Mouse (Mus musculus) left cerebral cortex, postnatal 25 days (tissue): ENCODE results near the gene Fkbp15. TPM values are rescaled to one million over a fixed set of nuclear protein-coding genes. Genes with fewer than 3 reads are reported as not detected.
"Not testable (repeated sequence)": the region's sequence is repeated elsewhere in the genome, so short reads cannot be mapped to it uniquely, and the experiment has no call there.

Experiments used
- DNase-seq, 2 experiments: peaks; one replicate each; pipeline ENCODE4 v3.0.0; 2022; ENCODE audit warnings: low spot score in 2 of 2, mixed read lengths in 1 of 2
- intact Hi-C: fragments of 180-260 bp; cut with DNase I; formaldehyde crosslinking; loops from one replicate; pipeline ENCODE4 v1.15.1; 2025
- total RNA-seq, 2 experiments: library from RNA; stranded (reverse); gene quantifications; 2 replicates each; pipeline ENCODE4 v1.2.3; 2021

Gene Fkbp15
- total RNA-seq, 2 experiments from 2014 or later: 33.1 to 35.9 TPM

- no peak for DNase-seq
- intact Hi-C loops: no loop called here
Observed at GRCm38 (mm10) chr4:62290816-62291505, 69.4 kb downstream of the Fkbp15 start.

- no peak for DNase-seq
- intact Hi-C loops: no loop called here
Observed at GRCm38 (mm10) chr4:62289226-62289625, 71.1 kb downstream of the Fkbp15 start.

- intact Hi-C loops: no loop called here
Observed at GRCm38 (mm10) chr4:62286992-62287900, 73.1 kb downstream of the Fkbp15 start.

GRCm38 (mm10) chr4:62286257-62286991 is 73.9 kb downstream of the Fkbp15 start:
- DNase-seq: peak; percentile 87
- intact Hi-C loops: no loop called here

More at GRCm38 (mm10) chr4:62286992-62287900, 73.1 kb downstream of the Fkbp15 start:
- DNase-seq: no peak

GRCm38 (mm10) chr4:62285576-62285975 is 74.8 kb downstream of the Fkbp15 start:
- intact Hi-C loops: no loop called here
- DNase-seq: no peak

GRCm38 (mm10) chr4:62282969-62283368 is 77.4 kb downstream of the Fkbp15 start:
- DNase-seq: no peak
- intact Hi-C loops: no loop called here

GRCm38 (mm10) chr4:62281319-62281718 is 79.0 kb downstream of the Fkbp15 start:
- intact Hi-C loops: no loop called here
- no peak for DNase-seq

- intact Hi-C loops: no loop called here
- no peak for DNase-seq
Observed at GRCm38 (mm10) chr4:62278081-62278480, 82.3 kb downstream of the Fkbp15 start.

- no peak for DNase-seq
- intact Hi-C loops: no loop called here
Observed at GRCm38 (mm10) chr4:62277222-62277621, 83.1 kb downstream of the Fkbp15 start.

GRCm38 (mm10) chr4:62276642-62277041 is 83.7 kb downstream of the Fkbp15 start:
- intact Hi-C loops: no loop called here

GRCm38 (mm10) chr4:62274841-62275536 is 85.4 kb downstream of the Fkbp15 start:
- peak in 1 of 2 experiments; percentile 33 for DNase-seq
- intact Hi-C loops: no loop called here

More at GRCm38 (mm10) chr4:62276642-62277041, 83.7 kb downstream of the Fkbp15 start:
- DNase-seq: no peak

GRCm38 (mm10) chr4:62273916-62274315 is 86.4 kb downstream of the Fkbp15 start:
- intact Hi-C loops: no loop called here
- no peak for DNase-seq

- no peak for DNase-seq
- intact Hi-C loops: no loop called here
Observed at GRCm38 (mm10) chr4:62272696-62273095, 87.7 kb downstream of the Fkbp15 start.

GRCm38 (mm10) chr4:62267101-62267500 is 93.2 kb downstream of the Fkbp15 start:
- intact Hi-C loops: loop anchor here (10.0 kb wide), 1 partner anchor 132 kb away; no protein-coding TSS in a partner anchor
- DNase-seq: no peak

- intact Hi-C loops: loop anchor here (10.0 kb wide), 1 partner anchor 131 kb away; no protein-coding TSS in a partner anchor
- not testable (repeated sequence) for DNase-seq
Observed at GRCm38 (mm10) chr4:62266016-62266415, 94.3 kb downstream of the Fkbp15 start.

- DNase-seq: no peak
- intact Hi-C loops: loop anchor here (10.0 kb wide), 1 partner anchor 130 kb away; no protein-coding TSS in a partner anchor
Observed at GRCm38 (mm10) chr4:62265154-62265836, 95.1 kb downstream of the Fkbp15 start.

GRCm38 (mm10) chr4:62263133-62263844 is 97.1 kb downstream of the Fkbp15 start:
- DNase-seq: peak; percentile 16 to 20
- intact Hi-C loops: loop anchor here (1.0 to 10.0 kb wide), 2 partner anchors 54 to 128 kb away; no protein-coding TSS in a partner anchor

GRCm38 (mm10) chr4:62262276-62262675 is 98.1 kb downstream of the Fkbp15 start, which contains the start of gene Slc31a2:
TSS of gene Slc31a2 (plus strand) at chr4:62262562.
- intact Hi-C loops: loop anchor here (10.0 kb wide), 1 partner anchor 127 kb away; no protein-coding TSS in a partner anchor
- DNase-seq: no peak
